27 mouse cellular contexts compared by ENCODE assay signal in genomic region chr13:96945748-96946147, GRCm38 (mm10). TPM values are rescaled to one million over a fixed set of nuclear protein-coding genes. Genes with fewer than 3 reads are reported as not detected.
"Had no signal": no experiment of that assay in that cellular context is flagged by ENCODE, and none has a peak within 500 bp of the region (broad histone marks: within the 10 kb centered on the region; RNA-seq: fewer than 3 reads in every experiment).

No protein-coding gene starts in this region.

- H3K4me1 ChIP-seq: embryonic facial prominence, embryonic 10.5 days; forebrain, embryonic 10.5 days; forebrain, embryonic 12.5 days had no signal

- H3K4me3 ChIP-seq: embryonic facial prominence, embryonic 10.5 days; embryonic facial prominence, embryonic 12.5 days; embryonic facial prominence, embryonic 13.5 days; embryonic facial prominence, embryonic 15.5 days; erythroblast, embryonic 14.5 days; forebrain, embryonic 10.5 days; forebrain, embryonic 12.5 days; forebrain, embryonic 13.5 days; forebrain, embryonic 15.5 days; gastrocnemius, adult 2 months had no signal

- H3K36me3 ChIP-seq: embryonic facial prominence, embryonic 10.5 days; embryonic facial prominence, embryonic 12.5 days; embryonic facial prominence, embryonic 13.5 days; embryonic facial prominence, embryonic 15.5 days; forebrain, embryonic 10.5 days; forebrain, embryonic 12.5 days; forebrain, embryonic 15.5 days had no signal

- H3K27me3 ChIP-seq: embryonic facial prominence, embryonic 12.5 days; embryonic facial prominence, embryonic 13.5 days; embryonic facial prominence, embryonic 15.5 days; forebrain, embryonic 12.5 days; forebrain, embryonic 13.5 days; forebrain, embryonic 15.5 days had no signal

- H3K27ac ChIP-seq: embryonic facial prominence, embryonic 10.5 days; embryonic facial prominence, embryonic 12.5 days; embryonic facial prominence, embryonic 13.5 days; embryonic facial prominence, embryonic 15.5 days; forebrain, embryonic 10.5 days; forebrain, embryonic 12.5 days; forebrain, embryonic 13.5 days; forebrain, embryonic 15.5 days; gastrocnemius, adult 2 months had no signal

- ATAC-seq: forebrain, embryonic 13.5 days; forebrain, embryonic 14.5 days; forebrain, embryonic 15.5 days; forebrain, embryonic 16.5 days; forebrain, postnatal 0 days had no signal

- H3K9me3 ChIP-seq: embryonic facial prominence, embryonic 12.5 days; embryonic facial prominence, embryonic 13.5 days; embryonic facial prominence, embryonic 15.5 days; forebrain, embryonic 10.5 days; forebrain, embryonic 13.5 days; forebrain, embryonic 15.5 days had no signal

- H3K4me2 ChIP-seq: embryonic facial prominence, embryonic 12.5 days; embryonic facial prominence, embryonic 13.5 days; embryonic facial prominence, embryonic 15.5 days; forebrain, embryonic 12.5 days; forebrain, embryonic 13.5 days; forebrain, embryonic 15.5 days had no signal

- DNase-seq: cerebellum, adult 2 months; cerebellum, adult 8-10 months; cerebellum, adult 9-10 months; cerebellum, adult 9-11 months; cerebellum, postnatal 10 days; cerebellum, postnatal 14 days; cerebellum, postnatal 25 days; cerebellum, postnatal 36 days; embryo, embryonic 11 days; forebrain, postnatal 0 days; gastrocnemius, adult 2 months; gastrocnemius, postnatal 10 days; gastrocnemius, postnatal 14 days; gastrocnemius, postnatal 25 days; gastrocnemius, postnatal 36 days; heart, adult 18-20 months had no signal

- H3K9ac ChIP-seq: embryonic facial prominence, embryonic 12.5 days; embryonic facial prominence, embryonic 13.5 days; embryonic facial prominence, embryonic 15.5 days; forebrain, embryonic 12.5 days; forebrain, embryonic 13.5 days; forebrain, embryonic 15.5 days; forebrain, postnatal 0 days had no signal

RNA-seq across cellular contexts. Expression of gene Gcnt4, which starts 21.3 kb away (rescaled TPM):
- polyA plus RNA-seq: erythroblast, embryonic 14.5 days had no signal
